Mouse (Mus musculus) MEL (cell line): ENCODE measurements at regions not wholly inside any gene's neighbourhood (a gene's known extent, or its start where the extent isn't known, plus 50 kb on each side); places are given as distances from the start of the nearest gene placed in this dataset.

Experiments
- CTCF ChIP-seq, 3 experiments: IDR thresholded peaks in 2 of 3; conservative IDR thresholded peaks in 1 of 3; 2 replicates each; pipeline ENCODE4 v1.5.1; 2011 to 2012; ENCODE audit warnings: low read length in 3 of 3, low read depth in 2 of 3, mild to moderate bottlenecking in 2 of 3, improper control_type of control experiment in 1 of 3, inconsistent platforms in 1 of 3, mixed read lengths in 1 of 3, moderate library complexity in 1 of 3; ENCODE audit not compliant: control insufficient read depth in 1 of 3, insufficient read depth in 1 of 3, poor library complexity in 1 of 3, severe bottlenecking in 1 of 3
- EP300 ChIP-seq, 2 experiments: IDR thresholded peaks; 2 replicates each; pipeline ENCODE4 v1.6.1; 2011; ENCODE audit warnings: improper control_type of control experiment in 2 of 2, low read length in 2 of 2, low read depth in 1 of 2, mild to moderate bottlenecking in 1 of 2
- JUND ChIP-seq: IDR thresholded peaks from 2 replicates; pipeline ENCODE4 v1.6.1; 2011; ENCODE audit warnings: low read depth, mild to moderate bottlenecking, improper control_type of control experiment, low read length
- MAFK ChIP-seq: IDR thresholded peaks from 2 replicates; pipeline ENCODE4 v1.6.1; 2011; ENCODE audit warnings: low read depth, mild to moderate bottlenecking, low read length, improper control_type of control experiment, borderline replicate concordance
- MAZ ChIP-seq: IDR thresholded peaks from 2 replicates; pipeline ENCODE4 v1.6.1; 2012; ENCODE audit warnings: low read depth, mild to moderate bottlenecking, inconsistent platforms, low read length, improper control_type of control experiment
- MEF2A ChIP-seq: IDR thresholded peaks from 2 replicates; pipeline ENCODE4 v1.6.1; 2014; ENCODE audit warnings: low read depth, mild to moderate bottlenecking, inconsistent platforms, low read length, improper control_type of control experiment; ENCODE audit not compliant: poor library complexity, insufficient replicate concordance, severe bottlenecking; ENCODE audit errors: extremely low read depth
- NELFE ChIP-seq: IDR thresholded peaks from 2 replicates; pipeline ENCODE4 v1.6.1; 2011; ENCODE audit warnings: low read depth, low read length, improper control_type of control experiment
- POLR2A ChIP-seq, 2 experiments: IDR thresholded peaks; 2 replicates each; pipeline ENCODE4 v1.6.1; 2011 to 2012; ENCODE audit warnings: low read length in 2 of 2, mild to moderate bottlenecking in 2 of 2, control low read depth in 1 of 2, improper control_type of control experiment in 1 of 2, low read depth in 1 of 2, moderate library complexity in 1 of 2; ENCODE audit not compliant: control insufficient read depth in 1 of 2, insufficient read depth in 1 of 2, poor library complexity in 1 of 2
- POLR2AphosphoS2 ChIP-seq: IDR thresholded peaks from 2 replicates; pipeline ENCODE4 v1.6.1; 2011; ENCODE audit warnings: low read length, improper control_type of control experiment
- RAD21 ChIP-seq: IDR thresholded peaks from 2 replicates; pipeline ENCODE4 v1.6.1; 2011; ENCODE audit warnings: mild to moderate bottlenecking, low read depth, low read length, improper control_type of control experiment
- RCOR1 ChIP-seq: IDR thresholded peaks from 2 replicates; pipeline ENCODE4 v1.6.1; 2012; ENCODE audit warnings: low read depth, mild to moderate bottlenecking, inconsistent platforms, low read length, improper control_type of control experiment
- UBTF ChIP-seq: IDR thresholded peaks from 2 replicates; pipeline ENCODE4 v1.6.1; 2012; ENCODE audit warnings: low read depth, mild to moderate bottlenecking, inconsistent platforms, low read length, improper control_type of control experiment, moderate library complexity, borderline replicate concordance; ENCODE audit not compliant: insufficient read depth

GRCm38 (mm10) chr2:108755821-108756220, 524.7 kb upstream of the Kif18a start:
- no peak for TF ChIP-seq EP300 (IDR thresholded peaks at IDR 0.05; ENCODE audit: low read depth in 1 of 2, low read length in 2 of 2)
- no peak for TF ChIP-seq POLR2A (IDR thresholded peaks at IDR 0.05; ENCODE audit: control insufficient read depth in 1 of 2, insufficient read depth in 1 of 2, low read depth in 1 of 2, low read length in 2 of 2, poor library complexity in 1 of 2)
- TF ChIP-seq MAFK: no peak
- TF ChIP-seq POLR2AphosphoS2: no peak
- TF ChIP-seq UBTF: no peak
- no peak for TF ChIP-seq JUND
- TF ChIP-seq CTCF (IDR thresholded peaks at IDR 0.05 in 2 of 3, conservative IDR thresholded peaks at IDR 0.05 in 1 of 3; ENCODE audit: control insufficient read depth in 1 of 3, insufficient read depth in 1 of 3, low read depth in 2 of 3, low read length in 3 of 3, poor library complexity in 1 of 3, severe bottlenecking in 1 of 3): no peak
- no peak for TF ChIP-seq RAD21
- no peak for TF ChIP-seq RCOR1
- no peak for TF ChIP-seq MAZ
- no peak for TF ChIP-seq NELFE
- no peak for TF ChIP-seq MEF2A
